Comparison of ENCODE assay signal across 8 mouse cellular contexts in genomic region chr13:73417478-73418220, GRCm38 (mm10). TPM values are rescaled to one million over a fixed set of nuclear protein-coding genes. Genes with fewer than 3 reads are reported as not detected.
A peak's percentile ranks its signal among the peaks of the same experiment; 100 is the strongest.
DNase-seq lines count a peak whose midpoint lies in the region; ATAC-seq and TF ChIP-seq lines count a peak whose summit lies in the region.

No protein-coding gene starts in this region.

- H3K36me3 ChIP-seq in neural tube, embryonic 15.5 days: no peaks in the 10 kb centered on the region
- H3K36me3 ChIP-seq in embryonic facial prominence, embryonic 14.5 days (ENCODE audit: control insufficient read depth, insufficient read depth, low read length): no peaks in the 10 kb centered on the region
- H3K36me3 ChIP-seq in liver, postnatal 0 days (replicated peaks; ENCODE audit: insufficient read depth, low read length): no peaks in the 10 kb centered on the region
- no peaks in the 10 kb centered on the region for H3K36me3 ChIP-seq in splenic B cell, adult 2 months (ENCODE audit: control insufficient read depth, insufficient read depth, low read length, poor library complexity, severe bottlenecking)

- peak; percentile 28 to 53 for DNase-seq in cerebellum, postnatal 14 days
- DNase-seq in cerebellum, adult 8-10 months: no peak
- peak; percentile 27 for DNase-seq in neural tube, embryonic 10.5 days (ENCODE audit: extremely low spot score, low spot score)
- peak; percentile 34 for DNase-seq in embryonic facial prominence, embryonic 14.5 days (ENCODE audit: low spot score)
- DNase-seq in liver, postnatal 0 days: no peak
- peak; percentile 42 for DNase-seq in splenic B cell, adult 2 months (ENCODE audit: low read depth, low spot score)

- no peak overlapping the region for H3K4me3 ChIP-seq in neural tube, embryonic 15.5 days (replicated peaks)
- no peak overlapping the region for H3K4me3 ChIP-seq in embryonic facial prominence, embryonic 14.5 days (ENCODE audit: low read depth, low read length)
- H3K4me3 ChIP-seq in liver, postnatal 0 days (ENCODE audit: low read depth, low read length): no peak overlapping the region

- 0 out of 2 replicates have a peak, but pooled peaks cover 2% of the 10 kb centered on the region for H3K4me1 ChIP-seq in neural tube, embryonic 15.5 days
- H3K4me1 ChIP-seq in embryonic facial prominence, embryonic 14.5 days (ENCODE audit: control insufficient read depth, insufficient read depth, low read length): 0 out of 2 replicates have a peak, but pooled peaks cover 2% of the 10 kb centered on the region
- H3K4me1 ChIP-seq in liver, postnatal 0 days (ENCODE audit: insufficient read depth): no peaks in the 10 kb centered on the region; the same call in 1 of the 2 replicates

- H3K27me3 ChIP-seq in neural tube, embryonic 15.5 days (replicated peaks): no peaks in the 10 kb centered on the region
- H3K27me3 ChIP-seq in embryonic facial prominence, embryonic 14.5 days (replicated peaks; ENCODE audit: control insufficient read depth, insufficient read depth, low read length): no peaks in the 10 kb centered on the region
- H3K27me3 ChIP-seq in liver, postnatal 0 days (ENCODE audit: insufficient read depth, low read length): 0 out of 2 replicates have a peak, but pooled peaks cover 5% of the 10 kb centered on the region
- no peaks in the 10 kb centered on the region; the same call in 1 of the 2 replicates for H3K27me3 ChIP-seq in splenic B cell, adult 2 months (ENCODE audit: control insufficient read depth, insufficient read depth, low read length, poor library complexity, severe bottlenecking)

- WGBS in neural tube, embryonic 15.5 days: 32% methylated on average over 15 of the region's 15 CpGs
- 35% methylated on average over 15 of the region's 15 CpGs for WGBS in embryonic facial prominence, embryonic 14.5 days
- 29% methylated on average over 15 of the region's 15 CpGs for WGBS in liver, postnatal 0 days (ENCODE audit: insufficient replicate concordance)

- no peak overlapping the region for H3K4me2 ChIP-seq in neural tube, embryonic 15.5 days
- H3K4me2 ChIP-seq in embryonic facial prominence, embryonic 14.5 days (ENCODE audit: low read depth, low read length): no peak overlapping the region
- no peak overlapping the region for H3K4me2 ChIP-seq in liver, postnatal 0 days (ENCODE audit: low read depth, low read length)

- H3K9ac ChIP-seq in neural tube, embryonic 15.5 days (replicated peaks): no peak overlapping the region
- H3K9ac ChIP-seq in embryonic facial prominence, embryonic 14.5 days (ENCODE audit: low read depth, low read length): no peak overlapping the region
- no peak overlapping the region for H3K9ac ChIP-seq in liver, postnatal 0 days (replicated peaks)

- TF ChIP-seq CTCF in liver, postnatal 0 days (IDR thresholded peaks at IDR 0.05; ENCODE audit: low read depth): peak; percentile 55

- H3K9me3 ChIP-seq in neural tube, embryonic 15.5 days (replicated peaks): no peaks in the 10 kb centered on the region
- no peaks in the 10 kb centered on the region for H3K9me3 ChIP-seq in embryonic facial prominence, embryonic 14.5 days (ENCODE audit: control insufficient read depth, low read length)
- no peaks in the 10 kb centered on the region for H3K9me3 ChIP-seq in liver, postnatal 0 days (ENCODE audit: low read length)

- H3K27ac ChIP-seq in neural tube, embryonic 15.5 days (replicated peaks): no peak overlapping the region
- H3K27ac ChIP-seq in embryonic facial prominence, embryonic 14.5 days (replicated peaks; ENCODE audit: low read depth, low read length): no peak overlapping the region
- H3K27ac ChIP-seq in liver, postnatal 0 days (ENCODE audit: low read depth): no peak overlapping the region

- no peak for ATAC-seq in neural tube, embryonic 15.5 days (ENCODE audit: low FRiP score)
- no peak for ATAC-seq in embryonic facial prominence, embryonic 14.5 days (ENCODE audit: low read depth)
- ATAC-seq in liver, postnatal 0 days: no peak
- ATAC-seq in cerebellum, adult (ENCODE audit: insufficient number of reproducible peaks, low FRiP score, low TSS enrichment): no peak

- TF ChIP-seq EP300 in liver, postnatal 0 days (IDR thresholded peaks at IDR 0.05; ENCODE audit: low read depth): no peak

RNA-seq across cellular contexts. Expression of gene Lpcat1, which starts 49.3 kb away (rescaled TPM):
- 51.7 and 62.6 TPM in 2 replicates for polyA plus RNA-seq in neural tube, embryonic 15.5 days (2015; fragmentation: Nextera tagmentation; extraction: Ambion mirVana)
- 39.4 and 43.6 TPM in 2 replicates for polyA plus RNA-seq in embryonic facial prominence, embryonic 14.5 days (2014; fragmentation: Nextera tagmentation; extraction: Ambion mirVana)
- 31.0 and 32.4 TPM in 2 replicates for polyA plus RNA-seq in liver, postnatal 0 days (2015; fragmentation: Nextera tagmentation; extraction: Ambion mirVana)

Comparison
In these comparisons a context has a peak if more than half of its experiments do, and no peak if none do; other contexts are left out.
1. DNase-seq: peak in cerebellum, postnatal 14 days (2 of 2), neural tube, embryonic 10.5 days (single experiment), embryonic facial prominence, embryonic 14.5 days (single experiment) and splenic B cell, adult 2 months (single experiment); none in cerebellum, adult 8-10 months (single experiment) and liver, postnatal 0 days (single experiment).